Mouse (Mus musculus) layer of hippocampus, postnatal 14 days (tissue): ENCODE results near the gene Cks2. TPM values are rescaled to one million over a fixed set of nuclear protein-coding genes. Genes with fewer than 3 reads are reported as not detected.

Experiments used
- DNase-seq, 2 experiments: peaks; one replicate each; pipeline ENCODE4 v3.0.0; 2021 to 2022; ENCODE audit warnings: low spot score in 2 of 2, mixed read lengths in 1 of 2
- total RNA-seq, 2 experiments: library from RNA; stranded (reverse); gene quantifications; 2 replicates each; pipeline ENCODE4 v1.2.3; 2021

The Cks2 gene
- total RNA-seq, 2 experiments from 2014 or later: 4.3 to 4.7 TPM

- DNase-seq: no peak
Observed at GRCm38 (mm10) chr13:51677630-51678185, 32.7 kb downstream of the Cks2 start.

DNA sequence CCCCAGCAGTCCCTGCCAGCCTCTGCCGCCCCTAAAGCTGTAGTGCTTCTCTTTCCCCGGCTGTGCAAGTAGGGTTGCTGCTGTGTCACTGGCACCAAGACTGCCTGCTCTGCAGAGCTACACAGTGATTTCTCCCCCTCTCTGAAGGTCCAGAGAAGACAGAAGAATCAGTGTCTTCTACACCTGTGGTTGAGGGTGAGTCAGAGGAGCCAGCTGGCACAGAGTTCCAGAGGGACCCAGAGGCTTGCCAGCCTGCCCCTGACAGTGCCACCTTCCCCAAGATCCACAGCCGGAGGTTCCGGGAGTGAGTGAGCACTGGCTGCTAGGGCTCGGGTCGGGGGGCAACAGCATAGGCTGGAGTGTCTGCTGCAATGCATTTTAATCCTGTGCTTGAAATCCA, 33.7 kb downstream of the Cks2 start:
- DNase-seq: no peak

GRCm38 (mm10) chr13:51679332-51679731, 34.3 kb downstream of the Cks2 start:
- no peak for DNase-seq

- DNase-seq: no peak
Observed at GRCm38 (mm10) chr13:51681076-51681475, 36.0 kb downstream of the Cks2 start.

DNA sequence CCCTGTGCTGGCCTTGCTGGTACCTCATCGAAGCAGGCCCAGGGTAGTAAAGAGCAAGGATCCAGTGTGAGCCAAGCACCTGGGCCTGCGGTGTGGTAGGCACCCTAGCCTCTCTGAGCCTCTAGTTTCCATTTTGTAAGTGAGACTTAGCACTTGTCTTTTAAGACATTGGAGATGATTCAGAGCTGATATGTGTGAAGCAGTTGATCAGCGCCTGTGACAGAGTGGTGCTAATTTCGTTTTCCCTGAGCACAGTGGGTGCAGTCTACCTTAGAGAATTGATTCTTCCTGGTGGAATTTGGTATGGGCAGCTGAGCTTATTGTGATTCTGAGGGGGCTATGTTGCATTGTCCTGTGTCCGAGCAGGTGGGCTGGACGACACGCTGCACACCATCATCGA, 36.6 kb downstream of the Cks2 start:
- DNase-seq: no peak

DNA sequence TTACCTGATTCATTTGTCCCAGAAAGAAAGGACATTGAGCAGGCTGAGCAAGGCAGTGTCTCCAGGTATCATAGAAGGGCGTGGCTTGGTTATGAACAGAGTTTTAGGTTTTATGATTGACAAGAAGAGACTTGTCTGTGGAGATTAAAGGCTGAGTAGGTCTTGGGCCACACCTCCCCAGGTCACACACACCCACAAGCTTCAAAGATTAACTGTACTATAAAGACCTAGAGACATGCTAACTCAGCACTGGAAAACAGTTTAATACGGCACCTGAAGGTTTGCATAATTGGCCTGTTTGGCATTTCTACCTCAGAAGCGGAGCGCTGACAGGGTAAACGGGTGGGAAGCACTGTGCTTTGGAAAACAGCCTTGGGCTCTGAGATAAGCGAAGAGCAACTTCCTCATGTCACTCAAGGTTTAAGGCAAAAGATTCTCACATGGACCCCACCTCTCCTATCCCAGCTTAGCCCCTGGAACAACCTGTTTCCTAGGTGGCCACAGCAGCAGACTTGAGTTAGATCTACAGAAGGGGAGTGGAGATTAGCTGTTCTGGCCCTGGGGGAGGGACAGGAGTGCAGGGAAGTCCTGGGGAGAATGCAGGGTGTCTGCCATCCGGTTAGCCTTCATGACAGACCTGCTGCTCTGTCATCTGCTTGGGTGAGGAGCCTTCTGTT, 40.4 kb downstream of the Cks2 start:
- DNase-seq: no peak

DNA sequence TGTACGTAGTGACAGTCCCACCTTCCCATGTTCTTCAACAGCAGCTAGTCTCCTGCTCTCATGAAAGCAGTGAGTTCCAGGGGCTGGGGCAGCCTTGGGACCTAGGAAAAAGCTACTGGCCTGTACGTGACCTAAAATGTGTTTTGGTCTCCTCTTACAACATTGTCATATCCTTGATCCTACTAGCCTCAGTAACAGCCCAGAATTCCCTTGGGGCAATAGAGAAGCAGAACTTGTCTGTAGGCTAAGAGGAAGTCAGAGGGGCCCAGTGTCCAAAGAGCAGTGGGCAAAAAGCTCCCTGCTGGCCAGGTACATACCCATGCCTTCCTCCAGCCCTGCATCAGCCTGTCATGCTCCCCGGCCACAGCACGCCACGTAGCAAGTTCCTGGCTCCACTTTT, 41.9 kb downstream of the Cks2 start:
- no peak for DNase-seq

DNA sequence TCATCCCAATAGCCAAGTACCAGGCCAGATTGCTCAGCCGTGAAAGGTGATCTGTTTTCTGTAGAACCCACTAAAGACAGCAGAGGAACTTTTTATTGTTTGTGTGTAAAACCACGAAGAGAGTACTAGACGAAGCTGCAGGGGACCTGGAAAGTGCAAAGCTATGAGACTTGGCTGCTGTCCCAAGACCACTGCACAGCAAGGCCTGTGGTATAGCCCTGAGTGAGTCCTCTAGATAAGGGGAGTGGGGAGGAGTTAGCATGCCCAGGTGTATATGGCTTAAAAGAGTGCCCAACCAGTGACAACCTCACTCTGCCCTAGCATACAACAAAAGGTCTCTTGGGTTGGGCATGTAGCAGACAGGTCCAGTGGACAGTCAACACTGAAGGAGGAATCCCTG, 43.7 kb downstream of the Cks2 start:
- no peak for DNase-seq

DNA sequence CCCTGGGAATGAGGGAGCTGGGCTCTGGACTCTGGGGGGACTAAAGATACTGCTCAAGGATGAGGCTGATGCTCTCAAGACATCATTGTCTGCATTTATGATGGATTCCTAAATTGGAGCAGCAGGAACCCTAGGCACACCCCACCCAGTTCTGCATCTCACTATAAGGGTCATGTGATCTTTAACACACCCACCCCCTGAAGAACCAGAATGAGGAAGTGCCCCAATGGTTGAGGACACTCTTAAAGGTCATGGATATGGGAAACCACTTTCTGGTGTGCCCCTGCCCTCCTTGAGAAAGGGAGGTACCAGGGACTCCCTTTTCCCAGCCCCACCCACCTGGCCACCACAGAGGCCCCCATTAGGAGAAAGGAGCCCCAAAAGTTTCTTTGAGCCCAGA, 51.4 kb downstream of the Cks2 start:
- no peak for DNase-seq

GRCm38 (mm10) chr13:51697455-51697854, 52.4 kb downstream of the Cks2 start:
- no peak for DNase-seq

- no peak for DNase-seq
Observed at GRCm38 (mm10) chr13:51697897-51698296, 52.9 kb downstream of the Cks2 start.

DNA sequence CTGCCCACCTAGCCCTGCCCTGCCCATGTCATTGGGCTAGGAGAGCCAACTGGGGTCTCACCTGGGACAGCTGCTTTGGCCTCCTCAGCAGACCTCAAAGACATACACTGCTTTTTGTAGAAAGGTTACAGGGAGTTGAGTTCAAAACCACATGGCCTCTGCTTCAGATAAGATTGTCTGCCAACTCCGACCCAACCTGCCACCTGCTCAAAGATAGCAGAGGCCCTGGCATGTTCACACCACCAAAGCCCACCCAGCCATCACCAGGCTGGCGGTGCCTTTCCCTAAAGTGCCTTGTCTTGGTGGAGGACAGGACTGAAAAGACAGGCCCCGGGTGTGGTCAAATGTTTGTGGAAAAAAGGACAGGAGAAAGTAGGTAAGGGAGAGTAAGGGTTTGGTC, 53.3 kb downstream of the Cks2 start:
- DNase-seq: no peak

Other genes with a start within 250 kb of the Cks2 start
- gene S1pr3, start 236.6 kb upstream of the Cks2 start, total RNA-seq: 1 to 10 TPM; 6.8 to 7.7 TPM
- 100 to 1,000 TPM; 179 to 203 TPM for gene Shc3, start 75.8 kb upstream of the Cks2 start, total RNA-seq
- 10 to 100 TPM; 16.6 to 18.8 TPM for gene Secisbp2, start 6.5 kb downstream of the Cks2 start, total RNA-seq
- gene Sema4d, start 148.5 kb downstream of the Cks2 start, total RNA-seq: 100 to 1,000 TPM; 154 to 165 TPM
- gene Gadd45g, start 201.4 kb downstream of the Cks2 start, total RNA-seq: 10 to 100 TPM; 24.0 to 27.8 TPM